Mouse (Mus musculus) kidney, postnatal 10 days (tissue): Measurements from ENCODE around the gene Parg.
"Not testable (repeated sequence)": the region's sequence is repeated elsewhere in the genome, so short reads cannot be mapped to it uniquely, and the experiment has no call there.

Source experiments
- DNase-seq: peaks from one replicate; pipeline ENCODE4 v3.0.0; 2021; ENCODE audit warnings: mixed read lengths

The Parg gene

DNA sequence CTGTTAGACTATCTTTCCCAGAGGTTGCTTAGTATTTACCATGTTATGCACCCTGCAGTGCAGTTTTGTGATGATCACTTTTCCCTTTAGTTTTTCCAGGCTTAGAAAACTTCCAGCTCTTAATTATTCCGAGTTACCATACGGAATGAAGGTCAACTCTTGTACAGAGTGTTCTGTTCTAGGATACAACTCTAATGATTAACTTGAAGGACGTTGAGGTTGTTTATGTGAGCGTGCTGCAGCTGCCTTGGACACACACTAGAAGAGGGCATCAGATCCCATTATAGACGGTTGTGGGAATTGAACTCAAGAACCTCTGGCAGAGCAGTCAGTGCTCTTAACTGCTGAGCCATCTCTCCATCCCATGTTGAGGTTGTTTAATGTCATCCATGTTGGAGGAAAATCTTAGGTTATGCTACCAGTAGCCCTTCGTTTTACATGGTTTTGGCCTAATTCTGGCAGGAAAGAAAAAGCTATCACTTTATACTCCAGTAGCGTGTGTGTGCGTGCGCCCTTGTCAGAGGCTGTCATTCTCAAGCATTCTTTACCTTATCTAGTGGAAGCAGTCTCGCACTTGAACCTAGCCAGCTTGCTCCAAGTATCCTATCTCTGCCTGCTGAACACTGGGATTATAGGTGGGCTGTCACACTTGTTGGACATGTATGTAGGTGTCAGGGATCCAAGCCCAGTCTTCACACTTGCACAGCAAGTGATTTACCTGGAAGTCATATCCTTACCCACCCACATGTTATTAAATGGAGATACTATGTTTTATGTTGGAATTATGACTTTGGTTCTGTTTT is 22.2 kb upstream of the Parg start:
- no peak for DNase-seq

DNA sequence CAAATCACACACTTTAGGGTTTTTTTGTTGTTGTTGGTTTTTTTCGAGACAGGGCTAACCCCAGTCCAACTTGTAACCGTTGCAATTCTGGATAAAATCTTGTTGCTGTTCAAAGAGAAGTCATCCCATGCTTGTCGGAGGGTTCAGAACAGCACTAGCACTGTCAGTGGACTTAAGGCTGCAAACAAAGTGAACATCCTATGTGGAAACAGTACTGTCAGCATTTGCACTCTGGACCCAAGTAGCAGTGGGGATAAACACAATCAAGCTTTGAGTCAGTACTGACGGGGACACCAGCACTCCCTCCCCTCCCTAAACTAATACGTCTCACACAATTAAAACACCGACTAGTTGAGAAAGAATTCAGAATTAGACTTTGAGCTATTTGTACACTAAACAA is 20.9 kb upstream of the Parg start:
- DNase-seq: no peak

DNA sequence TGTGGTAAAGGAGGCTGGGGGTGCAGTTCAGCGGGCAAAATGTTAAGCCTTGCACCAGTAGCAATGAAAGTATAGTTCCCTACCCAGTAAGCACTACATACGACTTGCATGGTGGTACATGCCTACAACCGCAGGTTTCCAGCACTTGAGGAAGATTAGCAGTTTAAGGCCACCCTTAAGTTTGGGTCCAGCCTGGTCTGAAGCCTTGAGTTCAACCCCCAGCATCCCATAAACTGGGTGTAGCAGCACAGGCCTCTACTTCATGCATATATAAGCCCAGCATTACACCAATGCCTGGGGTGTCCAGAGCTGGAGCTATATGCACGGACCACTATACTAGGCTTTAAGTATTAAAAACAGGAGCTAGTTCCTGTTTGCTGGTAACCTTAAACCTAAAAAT is 17.9 kb upstream of the Parg start:
- no peak for DNase-seq

DNA sequence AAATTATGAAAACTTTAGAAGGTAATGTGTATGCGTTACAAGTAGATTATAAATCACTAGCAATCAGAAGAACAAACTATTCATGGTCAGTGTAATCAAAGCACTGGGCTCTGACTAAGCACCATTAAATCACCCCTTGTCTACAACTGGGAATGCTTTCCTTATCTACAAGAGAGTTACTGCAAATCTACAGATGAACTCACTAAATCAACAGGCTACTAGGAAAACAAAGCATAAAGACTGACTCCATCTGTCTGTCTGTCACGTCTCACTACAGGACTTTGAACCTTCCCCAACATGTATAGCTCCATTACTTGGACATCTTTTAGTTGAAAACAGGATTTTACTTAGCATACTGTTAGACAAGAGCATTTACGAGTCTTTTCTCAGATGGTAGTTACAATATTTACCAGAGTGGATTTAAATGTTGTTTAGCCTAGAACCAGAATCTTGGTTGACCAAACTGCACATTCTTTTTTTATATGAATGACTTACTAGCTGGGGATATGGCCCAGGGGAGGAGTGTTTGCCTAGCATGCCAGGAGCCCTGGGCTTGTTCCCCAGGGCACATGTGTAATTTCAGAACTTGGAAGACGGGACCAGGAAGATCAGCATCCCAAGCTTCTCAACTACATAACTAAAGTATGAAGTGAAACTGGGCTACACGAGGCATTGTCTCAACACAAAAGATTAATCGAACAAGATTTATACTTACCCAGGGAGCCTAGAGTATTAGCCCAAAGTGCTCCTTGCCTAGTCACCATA is 10.9 kb upstream of the Parg start:
- DNase-seq: no peak

DNA sequence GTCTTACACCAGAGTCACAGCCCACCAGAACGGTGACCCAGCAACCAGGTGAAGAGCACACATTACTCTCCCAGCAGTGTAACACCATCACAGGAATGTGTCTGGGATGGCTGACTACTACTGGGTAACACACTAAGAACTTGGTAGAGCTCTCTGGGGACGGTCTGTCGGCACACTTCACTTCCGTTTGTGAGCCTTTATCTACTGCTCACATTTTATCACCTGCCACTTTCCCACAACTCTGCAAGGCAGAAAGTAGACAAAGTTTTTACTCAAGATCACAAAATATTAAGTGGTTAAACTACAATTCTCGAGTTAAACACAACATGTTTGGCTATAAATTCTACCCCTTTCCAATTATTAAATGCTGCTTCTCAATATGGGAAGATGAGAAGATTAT is 9.8 kb upstream of the Parg start:
- no peak for DNase-seq

DNA sequence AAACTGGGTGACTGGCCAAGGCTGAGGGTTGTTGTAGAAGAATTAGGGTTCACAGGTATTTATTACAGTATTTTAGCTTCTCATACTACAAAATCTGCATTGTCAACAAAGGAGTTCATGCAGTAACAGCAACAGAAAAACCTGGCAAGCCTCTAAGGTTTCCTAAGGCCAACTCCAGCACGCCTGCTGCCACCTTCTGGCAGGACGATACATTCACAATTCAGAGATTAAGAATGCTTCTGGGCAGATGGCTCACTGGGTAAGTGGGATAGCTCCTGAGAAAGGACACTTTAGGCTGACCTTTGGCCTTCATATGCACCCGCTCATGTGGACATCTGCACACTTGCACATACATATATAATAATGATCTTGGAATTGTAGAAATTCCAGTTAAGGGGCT is 9.3 kb upstream of the Parg start:
- DNase-seq: peak; percentile 72

DNA sequence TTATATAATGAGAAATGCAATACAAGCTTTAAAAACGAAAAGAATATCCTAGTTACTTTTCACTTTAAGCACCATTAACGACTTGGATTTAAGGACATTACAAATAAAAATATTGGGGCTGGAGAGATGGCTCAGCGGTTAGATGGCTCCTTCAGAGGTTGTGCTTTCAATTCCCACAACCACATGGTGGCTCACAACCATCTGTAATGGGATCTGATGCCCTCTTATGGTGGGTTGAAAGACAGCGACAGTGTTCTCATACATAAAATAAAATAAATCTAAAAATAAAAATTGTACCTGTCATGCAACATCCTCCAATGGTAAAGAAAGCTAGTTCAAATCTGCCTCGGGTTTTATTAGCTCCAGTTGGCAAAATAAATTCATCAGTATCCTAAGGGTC is 8.2 kb upstream of the Parg start:
- DNase-seq: not testable (repeated sequence)

DNA sequence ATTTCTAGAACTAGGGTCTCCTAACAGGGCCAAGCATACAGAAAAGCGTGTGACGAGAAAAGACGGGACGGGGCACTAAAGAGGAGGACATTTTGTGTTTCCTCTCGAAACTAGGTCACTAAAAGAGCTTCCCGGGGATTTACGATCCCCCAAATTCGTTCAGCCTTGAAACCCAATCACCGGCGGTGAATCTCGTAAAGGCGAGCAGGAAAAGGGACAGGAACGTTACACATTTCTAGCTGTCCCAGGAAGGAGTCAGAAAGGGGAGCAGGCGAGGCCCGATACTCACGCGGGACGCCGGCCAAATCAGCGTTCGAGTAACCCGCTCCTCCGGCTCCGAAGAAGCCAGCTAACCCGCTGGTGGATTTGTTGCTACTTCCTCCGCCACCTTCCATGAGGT is 395 bp upstream of the Parg start:
- DNase-seq: no peak

DNA sequence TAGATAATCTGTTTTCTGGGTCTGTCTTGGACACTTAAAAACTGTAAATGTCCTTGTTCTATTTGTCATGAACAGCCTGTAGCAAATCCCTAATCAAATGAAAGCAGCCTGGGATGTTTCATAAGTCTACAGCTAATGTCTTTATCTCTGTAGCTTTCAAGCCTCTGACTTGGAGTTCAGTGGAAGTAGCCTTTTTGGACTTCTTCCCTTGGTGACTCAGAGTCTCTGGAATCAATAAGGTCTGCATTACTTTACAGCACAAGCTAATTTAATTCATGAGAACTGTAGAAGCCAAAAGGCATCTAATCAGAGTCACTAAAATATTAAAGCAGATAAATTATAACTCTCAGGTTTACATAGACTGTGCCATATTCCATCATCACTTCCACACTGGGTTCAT is 24.9 kb downstream of the Parg start:
- no peak for DNase-seq

DNA sequence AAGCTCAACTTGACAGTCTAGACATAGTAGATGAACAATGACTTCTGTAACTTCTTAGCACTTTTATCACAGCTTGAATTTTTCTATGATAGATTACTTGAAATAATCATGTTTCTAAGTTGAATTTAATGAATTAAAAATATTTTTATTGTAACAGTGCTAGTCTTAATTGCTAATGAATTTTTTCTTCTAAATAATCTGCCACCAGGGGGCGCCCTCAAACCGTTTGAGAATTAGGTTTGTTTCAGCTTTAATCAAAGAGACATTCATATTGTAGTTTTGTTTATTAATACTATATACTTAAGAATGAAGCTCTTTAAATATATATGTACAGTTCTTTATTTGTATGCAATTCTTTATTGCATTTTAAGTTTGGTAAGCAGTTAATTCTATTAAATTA is 27.2 kb downstream of the Parg start:
- peak; percentile 80 for DNase-seq

DNA sequence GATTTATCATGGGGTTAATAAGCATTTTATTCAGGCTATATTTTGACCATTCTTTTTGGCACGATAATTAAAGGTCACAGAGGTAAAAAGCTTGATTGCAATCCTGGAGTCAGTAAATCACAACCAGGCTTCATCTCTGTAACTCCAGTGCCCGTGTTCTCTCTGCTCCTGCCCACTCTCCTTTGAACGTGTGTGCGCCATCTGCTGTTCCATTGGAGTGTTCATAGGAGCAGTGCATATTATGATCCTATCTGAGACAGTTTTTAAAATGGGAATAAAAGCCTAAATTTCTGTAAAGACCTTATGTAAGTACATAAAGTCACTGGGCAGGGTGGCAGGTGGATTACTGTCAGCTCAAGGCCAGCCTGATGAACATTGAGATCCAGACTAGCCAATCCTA is 40.7 kb downstream of the Parg start:
- peak; percentile 9 for DNase-seq

DNA sequence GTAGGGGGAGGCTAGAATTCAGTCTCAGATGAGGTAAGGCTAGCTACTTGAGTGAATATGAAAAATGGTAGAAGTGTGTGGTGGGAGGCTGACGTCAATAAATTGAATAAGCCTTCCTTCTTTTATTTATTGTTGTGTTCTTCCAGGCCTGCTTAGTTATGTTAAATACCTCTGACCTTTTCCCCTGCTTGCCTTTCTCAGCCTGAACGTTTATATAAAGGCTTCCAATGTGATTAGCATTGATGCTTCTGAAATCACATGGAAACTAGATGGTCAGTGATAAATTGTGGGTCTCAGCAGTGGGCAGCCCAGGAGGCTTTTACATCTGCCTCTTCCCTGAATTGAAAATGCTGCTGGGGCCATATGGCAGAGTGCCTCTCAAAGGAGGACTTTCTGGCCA is 44.3 kb downstream of the Parg start:
- no peak for DNase-seq

DNA sequence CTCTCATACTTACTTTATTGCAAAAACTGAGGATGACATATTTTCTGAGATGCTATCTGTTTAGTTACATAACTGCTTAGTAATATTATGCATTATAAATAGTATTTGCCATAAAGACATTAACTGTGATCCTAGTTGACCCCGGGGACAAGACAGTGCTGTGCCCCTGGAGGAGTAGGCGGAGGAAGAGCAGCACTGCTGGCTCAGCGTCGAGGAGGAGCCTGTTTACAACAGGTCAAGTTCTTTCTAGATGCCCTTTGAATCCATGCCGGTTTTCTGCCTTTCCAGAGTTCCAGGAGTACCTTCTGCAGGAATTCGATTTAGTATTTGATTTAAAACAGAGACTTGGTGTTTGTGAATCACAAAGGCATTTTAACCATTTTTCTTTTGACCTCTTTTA is 47.9 kb downstream of the Parg start:
- DNase-seq: peak; percentile 27

DNA sequence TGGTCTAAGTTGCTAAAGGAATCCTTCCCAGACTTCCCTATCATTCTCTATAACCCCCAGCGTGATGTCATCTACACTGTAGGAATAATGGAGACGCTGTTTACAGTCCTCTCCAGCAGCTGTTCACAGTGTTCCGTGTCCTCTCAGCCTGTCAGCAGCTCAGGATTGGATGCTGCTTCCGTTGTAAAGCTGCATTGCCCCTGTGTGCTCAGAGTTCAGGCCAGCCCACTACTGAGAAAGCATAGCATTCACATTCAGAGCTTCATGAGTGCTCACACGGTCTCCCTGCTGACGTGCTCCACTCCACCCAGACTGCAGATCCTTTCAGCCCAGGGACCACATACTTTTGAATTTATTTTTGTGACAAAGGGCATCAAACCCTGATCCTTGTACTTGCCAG is 59.1 kb downstream of the Parg start:
- no peak for DNase-seq

DNA sequence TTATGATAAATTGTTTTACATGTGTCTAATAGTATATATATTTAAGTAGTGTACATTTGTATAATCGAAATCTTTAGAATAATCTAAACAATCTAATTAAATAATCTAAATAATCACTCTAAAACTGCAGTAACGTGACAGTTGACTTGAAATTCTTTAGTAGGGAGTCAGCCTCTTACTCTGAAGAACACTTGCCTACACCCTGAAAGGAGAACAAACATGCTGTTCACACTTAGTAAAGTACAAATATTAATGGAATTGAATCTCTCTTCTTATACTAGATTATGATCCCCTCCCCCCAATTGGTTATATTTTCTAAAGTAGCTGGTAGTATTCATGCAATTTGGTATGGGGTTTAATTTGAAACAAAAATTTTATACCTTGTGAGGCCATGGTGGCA is 60.0 kb downstream of the Parg start:
- no peak for DNase-seq

DNA sequence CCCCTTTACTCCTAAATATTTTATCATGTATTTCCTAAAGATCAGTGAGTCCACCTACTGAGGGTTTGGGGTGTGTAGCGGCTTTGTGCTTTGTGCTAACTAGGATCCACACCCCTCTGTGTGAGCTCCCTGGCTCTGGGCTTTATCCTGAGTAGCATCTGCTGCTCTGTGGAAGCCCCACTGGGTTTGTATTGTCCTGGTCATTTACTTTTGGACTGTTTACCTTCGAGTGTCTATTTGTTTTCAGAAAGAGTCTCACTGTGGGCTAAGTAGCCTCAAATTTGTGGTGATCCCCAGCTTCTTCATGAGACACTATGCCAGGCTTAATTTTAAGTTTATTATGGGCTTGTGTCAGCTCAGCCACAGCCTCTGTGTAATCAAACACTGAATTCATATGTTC is 67.2 kb downstream of the Parg start:
- no peak for DNase-seq

DNA sequence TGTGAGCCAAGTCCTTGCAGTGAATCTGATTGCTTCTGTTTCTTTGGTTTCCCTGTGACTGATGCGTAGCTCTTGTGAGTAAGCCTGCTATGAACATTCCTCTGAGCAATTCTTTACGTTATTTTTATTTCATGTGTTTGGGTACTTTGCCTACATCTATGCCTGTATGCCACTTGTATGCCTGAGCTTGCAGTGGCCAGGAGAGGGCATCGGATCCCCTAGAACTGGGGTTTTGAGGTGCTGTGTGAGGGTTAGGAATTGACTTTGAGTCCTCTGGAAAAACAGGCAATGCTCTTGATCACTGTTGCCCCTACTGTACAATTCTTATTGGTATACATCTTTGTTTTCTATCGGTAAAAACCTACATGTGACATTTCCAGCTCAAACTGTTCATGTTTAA is 67.8 kb downstream of the Parg start:
- no peak for DNase-seq

DNA sequence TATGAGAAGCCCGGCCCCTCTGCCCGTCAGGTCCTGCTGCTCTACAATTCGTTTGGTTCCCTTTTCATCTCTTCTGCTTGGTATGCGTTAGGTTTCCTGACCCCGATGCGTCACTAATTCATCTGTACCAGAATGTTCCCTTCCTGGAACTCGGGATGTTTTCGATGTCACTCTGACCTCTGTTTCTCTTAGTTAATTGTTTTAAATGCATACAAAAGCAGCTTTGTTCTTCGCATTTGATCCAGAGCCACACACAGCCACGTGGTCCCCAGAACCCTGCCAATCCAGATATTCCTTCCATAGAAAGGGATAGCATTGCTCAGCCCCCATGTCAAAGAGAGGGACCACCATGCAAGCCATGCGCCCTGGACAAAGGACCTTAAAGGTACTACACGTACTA is 99.9 kb downstream of the Parg start:
- DNase-seq: no peak

DNA sequence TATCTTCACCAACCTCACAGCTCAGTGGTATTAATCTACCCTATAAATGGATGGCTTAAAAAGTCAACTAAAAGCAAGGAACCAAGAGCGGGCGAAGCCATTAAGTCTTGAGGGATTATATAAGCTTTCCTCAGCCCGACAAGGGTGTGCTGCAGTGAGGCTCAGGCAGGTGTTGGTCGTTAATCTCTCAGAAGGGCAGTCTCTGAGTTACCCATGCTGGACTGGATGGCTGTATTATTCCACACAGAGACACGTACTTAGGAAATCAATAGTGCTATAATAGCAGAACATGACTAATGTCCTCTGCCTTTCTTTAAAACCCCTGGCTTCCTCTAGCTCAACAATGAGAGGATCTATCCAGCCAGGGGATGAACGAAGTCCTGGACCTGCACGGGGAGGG is 100.7 kb downstream of the Parg start:
- no peak for DNase-seq

DNA sequence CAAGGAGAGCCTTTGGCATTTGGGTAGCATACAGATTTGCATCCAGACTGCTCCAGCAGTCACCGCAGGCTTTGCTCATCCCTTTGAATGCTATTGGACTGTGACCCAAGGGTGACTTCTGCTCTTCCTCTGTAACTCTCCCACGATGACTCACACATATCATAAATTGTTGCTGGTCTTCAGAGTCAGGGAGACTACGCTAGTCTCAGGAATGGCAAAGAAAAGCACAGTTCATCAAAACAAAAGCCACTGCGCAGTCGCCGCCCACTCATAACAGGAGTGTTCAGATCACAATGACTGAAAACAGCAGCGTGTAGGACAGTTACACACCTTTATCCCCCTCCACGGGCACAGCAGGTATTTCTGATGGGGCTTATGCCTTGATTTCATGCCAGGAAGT is 103.2 kb downstream of the Parg start:
- DNase-seq: no peak

DNA sequence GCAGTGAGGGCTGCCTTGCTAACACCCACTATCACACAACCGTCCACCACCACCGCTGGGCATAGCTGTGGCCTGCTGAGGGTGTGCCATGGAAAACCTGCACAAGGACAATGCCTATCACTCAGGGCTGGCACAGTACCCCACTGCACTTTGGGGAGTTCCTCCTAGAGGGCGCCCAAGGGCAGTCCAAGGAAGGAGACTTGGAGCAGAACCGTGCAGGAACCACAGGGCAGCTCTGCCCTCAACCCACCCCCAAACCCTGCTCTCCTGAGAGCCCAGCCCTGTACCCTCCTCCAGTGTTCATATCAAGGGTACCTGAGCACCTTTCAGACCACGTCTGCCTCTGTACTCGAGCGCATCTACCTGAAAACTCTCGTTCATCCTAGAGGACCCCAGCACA is 108.1 kb downstream of the Parg start:
- peak; percentile 70 for DNase-seq

DNA sequence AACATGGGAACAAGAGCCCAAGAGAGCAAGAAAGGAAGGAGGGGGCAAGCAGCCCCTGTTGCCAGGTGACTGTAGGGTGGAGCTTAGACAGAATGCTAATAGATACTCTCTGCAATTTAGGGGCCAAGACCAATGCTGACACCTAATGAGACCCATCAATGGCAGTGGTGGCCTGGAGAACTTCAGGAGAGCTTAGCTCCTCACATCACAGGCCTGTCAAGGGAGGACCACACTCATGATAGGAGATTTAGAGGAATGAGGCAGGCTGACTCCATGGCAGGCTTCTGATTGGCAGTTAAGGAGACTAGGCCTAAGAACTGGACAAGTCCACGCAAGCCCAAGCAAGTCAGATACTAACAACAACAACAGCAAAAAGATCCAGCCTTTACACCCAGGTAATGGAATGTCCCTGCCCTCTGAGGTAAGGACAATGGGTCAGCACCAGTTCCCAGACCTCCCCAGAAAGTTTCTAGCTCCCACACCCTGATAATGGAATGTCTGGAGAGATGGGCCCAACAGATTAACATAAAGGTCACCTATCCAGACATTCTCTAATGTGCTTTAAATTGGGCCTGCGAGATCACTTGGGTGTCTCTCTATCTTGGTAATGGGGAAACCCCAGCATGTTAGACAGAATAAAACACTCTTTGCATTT is 109.8 kb downstream of the Parg start:
- DNase-seq: no peak

DNA sequence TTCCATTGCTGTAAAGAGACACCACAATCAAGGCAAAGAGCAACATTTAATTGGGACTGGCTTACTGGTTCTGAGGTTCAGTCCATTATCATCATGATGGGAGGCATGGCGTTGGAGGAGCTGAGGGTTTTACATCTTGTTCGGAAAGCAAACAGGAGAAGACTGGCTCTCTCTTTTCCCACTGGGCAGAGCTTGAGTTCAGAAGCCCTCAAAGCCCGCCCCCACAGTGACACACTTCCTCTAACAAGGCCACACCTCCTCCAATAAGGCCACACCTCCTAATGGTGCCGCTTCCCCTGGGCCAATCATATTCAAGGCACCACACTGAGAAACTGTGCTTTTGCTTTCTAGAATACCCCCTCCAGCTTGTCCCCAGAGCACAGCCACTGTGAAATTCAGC is 116.1 kb downstream of the Parg start:
- DNase-seq: no peak
